Mouse (Mus musculus): ENCODE data around the gene Sox2.

DNA sequence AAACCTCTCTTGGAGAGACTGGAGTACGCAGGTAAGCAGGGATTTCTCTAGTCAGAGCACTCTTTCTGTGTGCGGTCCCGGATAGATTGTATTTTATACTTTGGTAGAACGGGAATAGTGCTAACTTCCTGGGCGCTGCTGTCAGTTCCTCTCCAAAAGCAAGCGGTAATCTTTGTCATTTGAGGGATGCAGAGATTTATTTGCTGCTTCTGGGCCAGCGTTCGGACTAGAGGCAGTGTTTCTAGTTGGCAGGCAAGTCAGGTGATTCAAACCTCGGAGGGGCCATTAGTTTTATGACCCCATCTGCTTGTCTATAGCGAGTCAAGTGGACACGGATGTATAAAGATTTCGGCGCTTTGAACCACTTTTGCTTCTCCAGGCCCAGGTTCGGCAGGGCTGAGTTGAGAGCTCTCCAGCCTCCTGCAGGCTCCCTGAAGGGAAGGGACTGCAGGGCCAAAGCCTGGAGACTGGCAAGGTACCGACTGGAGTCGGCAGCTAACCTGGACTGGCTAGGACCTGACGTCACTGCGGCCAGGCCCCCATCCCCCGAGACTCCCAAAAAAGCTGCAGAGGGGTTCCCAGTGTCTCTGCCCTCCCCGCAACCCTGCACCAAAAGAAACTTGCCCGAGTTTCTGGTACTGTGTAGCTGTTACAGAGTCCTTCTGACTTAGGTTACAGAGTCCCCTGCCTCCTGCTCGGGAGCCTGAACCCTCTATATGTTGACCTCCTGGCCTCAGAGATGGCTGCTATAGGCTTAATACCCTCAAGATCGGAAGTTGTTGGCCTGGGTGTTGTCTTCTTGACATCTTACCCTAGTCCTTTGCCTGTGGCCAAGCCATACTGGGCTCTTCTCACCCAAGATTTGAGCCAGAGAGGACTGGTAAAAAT, 6.9 kb downstream of the Sox2 start:
- TF ChIP-seq CTCF (IDR thresholded peaks at IDR 0.05; ENCODE audit: low read depth) (no peak), EP300 (IDR thresholded peaks at IDR 0.05; ENCODE audit: low read depth) (no peak)
